Mouse (Mus musculus) erythroblast, embryonic 14.5 days (primary cell): Measurements from ENCODE around the gene Stra6.

Source experiments
- GATA1 ChIP-seq: IDR thresholded peaks from 2 replicates; pipeline ENCODE4 v1.6.1; 2012; ENCODE audit warnings: low read length, inconsistent platforms, mixed read lengths
- TAL1 ChIP-seq: IDR thresholded peaks from 3 replicates; pipeline ENCODE4 v1.6.1; 2012; ENCODE audit warnings: low read length, inconsistent platforms, mixed read lengths

- TF ChIP-seq GATA1 (no peak), TAL1 (no peak)
Measured at GRCm38 (mm10) chr9:58049861-58050260, 13.7 kb upstream of the Stra6 start.
